Mouse (Mus musculus) kidney, postnatal 36 days (tissue): ENCODE results near the gene Baiap2.
A peak's percentile ranks its signal among the peaks of the same experiment; 100 is the strongest.

Source experiments
- DNase-seq, 2 experiments: peaks; one replicate each; pipeline ENCODE4 v3.0.0; 2021 to 2022; ENCODE audit warnings: mixed read lengths in 2 of 2

Baiap2 gene

GRCm38 (mm10) chr11:119981769-119982168 is 39.2 kb downstream of the Baiap2 start:
- no peak for DNase-seq

GRCm38 (mm10) chr11:119982236-119982635 is 39.7 kb downstream of the Baiap2 start:
- DNase-seq = no peak

GRCm38 (mm10) chr11:119983151-119983550 is 40.6 kb downstream of the Baiap2 start:
- DNase-seq = peak; percentile 49 to 53

GRCm38 (mm10) chr11:119986751-119987425 is 44.3 kb downstream of the Baiap2 start:
- no peak for DNase-seq

- no peak for DNase-seq
Measured at GRCm38 (mm10) chr11:119987876-119988275, 45.3 kb downstream of the Baiap2 start.

- peak; percentile 86 to 90 for DNase-seq
Measured at GRCm38 (mm10) chr11:119988391-119988790, 45.8 kb downstream of the Baiap2 start.

GRCm38 (mm10) chr11:119989115-119989564 is 46.6 kb downstream of the Baiap2 start:
- peak in 1 of 2 experiments; percentile 37 for DNase-seq

GRCm38 (mm10) chr11:119990658-119991337 is 48.2 kb downstream of the Baiap2 start:
- no peak for DNase-seq

- peak; percentile 85 to 95 for DNase-seq
Measured at GRCm38 (mm10) chr11:119991338-119991678, 48.7 kb downstream of the Baiap2 start.

- DNase-seq = no peak
Measured at GRCm38 (mm10) chr11:119997351-119997750, 54.8 kb downstream of the Baiap2 start.

- no peak for DNase-seq
Measured at GRCm38 (mm10) chr11:120002041-120002440, 59.5 kb downstream of the Baiap2 start.

- no peak for DNase-seq
Measured at GRCm38 (mm10) chr11:120002634-120003220, 60.2 kb downstream of the Baiap2 start.

GRCm38 (mm10) chr11:120005434-120006317 is 63.1 kb downstream of the Baiap2 start:
- DNase-seq = no peak

GRCm38 (mm10) chr11:120007496-120008080 is 65.0 kb downstream of the Baiap2 start:
- peak; percentile 88 to 89 for DNase-seq

GRCm38 (mm10) chr11:120008501-120008900 is 65.9 kb downstream of the Baiap2 start:
- DNase-seq = no peak

GRCm38 (mm10) chr11:120008956-120009355 is 66.4 kb downstream of the Baiap2 start:
- peak in 1 of 2 experiments; percentile 61 for DNase-seq

- DNase-seq = peak in 1 of 2 experiments; percentile 42
Measured at GRCm38 (mm10) chr11:120009937-120010336, 67.4 kb downstream of the Baiap2 start.

- no peak for DNase-seq
Measured at GRCm38 (mm10) chr11:120011114-120011760, 68.7 kb downstream of the Baiap2 start.

- peak in 1 of 2 experiments; percentile 51 for DNase-seq
Measured at GRCm38 (mm10) chr11:120011761-120012560, 69.4 kb downstream of the Baiap2 start.

GRCm38 (mm10) chr11:120012702-120013101 is 70.1 kb downstream of the Baiap2 start:
- DNase-seq = no peak

- peak; percentile 85 to 91 for DNase-seq
Measured at GRCm38 (mm10) chr11:120013174-120013711, 70.7 kb downstream of the Baiap2 start.
